Mouse (Mus musculus) megakaryocyte, embryonic 14.5 days (primary cell): ENCODE data around the gene Fbxo6.

ENCODE experiments used
- FLI1 ChIP-seq: IDR thresholded peaks from 2 replicates; pipeline ENCODE4 v1.6.1; 2012; ENCODE audit warnings: low read length, inconsistent platforms, mixed read lengths
- GATA1 ChIP-seq: IDR thresholded peaks from 3 replicates; pipeline ENCODE4 v1.6.1; 2012; ENCODE audit warnings: mixed read lengths, low read length, inconsistent platforms, borderline replicate concordance

GRCm38 (mm10) chr4:148104146-148104545, 47.8 kb downstream of the Fbxo6 start:
- TF ChIP-seq GATA1 (no peak), FLI1 (no peak)
